Mouse (Mus musculus) testis, adult 10 weeks (tissue): ENCODE measurements around the gene Tagap1. TPM values are rescaled to one million over a fixed set of nuclear protein-coding genes. Genes with fewer than 3 reads are reported as not detected.

Experiments
- polyA plus RNA-seq: library from polyadenylated mRNA; stranded (reverse); fragments of 350-450 nt; fragmentation: Illumina TruSeq; extraction: RNeasy Lipid Tissue Mini Kit (QIAGEN cat#74804); gene quantifications from one replicate; pipeline ENCODE4 v1.2.3, GENCODE M21; 2014; ENCODE audit warnings: low read depth, low replicate concordance

Tagap1 gene
- polyA plus RNA-seq: 51.2 TPM

DNA sequence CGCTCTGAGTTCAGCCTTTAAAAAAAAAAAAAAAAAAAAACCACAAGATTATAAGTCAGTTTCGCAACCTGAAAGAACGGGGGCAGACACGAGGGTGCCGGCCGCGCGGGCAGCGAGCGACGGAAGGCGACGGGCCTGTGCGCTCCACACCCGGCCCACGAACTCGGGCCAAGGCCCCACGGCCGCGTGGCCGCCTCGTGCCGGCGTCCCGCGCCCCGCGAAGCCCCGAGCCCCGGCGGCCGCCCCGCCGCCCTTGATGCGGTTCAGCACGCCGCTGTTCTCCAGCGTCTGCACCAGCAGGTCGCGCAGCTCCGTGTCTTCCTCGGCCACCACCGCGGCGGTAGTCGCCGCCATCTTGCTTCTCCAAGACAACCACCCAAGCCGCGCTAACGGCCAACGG is at the start of gene Tagap1:
Gene Tagap1 (minus strand): TSS at position 381 of the 400 bp plus-strand sequence.

DNA sequence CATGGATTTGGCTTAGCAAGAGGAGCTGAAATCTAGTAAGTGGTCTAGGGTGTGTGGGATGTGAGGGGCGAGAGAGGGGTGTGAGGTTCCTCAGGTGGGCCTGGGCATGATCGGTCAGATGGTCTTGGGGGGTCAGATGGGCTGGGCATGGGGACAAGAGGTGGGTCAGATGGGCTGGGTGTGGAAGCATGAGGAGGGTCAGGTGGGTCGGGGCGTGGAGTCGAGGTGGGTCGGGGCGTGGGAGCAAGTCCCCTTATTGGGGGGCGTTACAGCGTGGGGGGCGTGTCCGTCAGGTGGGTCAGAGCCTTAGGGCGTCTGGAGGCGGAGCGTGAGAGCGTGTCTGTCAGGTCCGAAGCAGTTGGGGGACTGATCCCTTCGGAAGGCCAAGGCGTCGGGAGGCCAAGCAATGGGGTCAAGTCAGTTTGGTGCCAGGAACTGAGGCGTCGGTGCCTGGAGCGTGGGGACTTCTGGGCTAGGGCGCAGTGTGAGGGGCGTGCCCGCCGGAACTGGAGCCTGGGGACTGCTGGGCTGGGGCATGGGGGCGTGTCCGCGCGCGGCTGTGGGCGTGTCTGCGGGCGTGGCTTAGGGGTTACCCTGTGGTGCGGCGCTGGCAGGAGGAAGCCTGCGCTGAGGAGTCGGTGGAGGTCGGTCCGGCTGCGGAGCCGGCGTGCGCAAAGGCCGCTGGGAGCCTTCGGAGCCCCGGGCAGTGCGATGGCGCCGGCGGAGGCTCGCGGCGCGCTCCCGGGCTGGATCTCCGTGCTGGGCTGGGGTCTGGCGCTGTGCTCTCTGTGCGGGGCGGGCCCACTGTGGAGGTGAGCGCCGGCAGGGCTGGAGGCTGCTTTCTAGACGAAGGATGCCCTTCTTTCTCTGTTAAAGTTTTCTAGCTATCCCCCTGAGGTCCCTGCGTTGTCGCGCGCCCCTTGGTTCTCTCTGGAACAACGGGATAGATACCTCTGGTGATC is 17.6 kb upstream of the Tagap1 start, which contains the start of gene Gm49721:
Gene Gm49721 (plus strand): TSS at position 618 of the 962 bp plus-strand sequence.

DNA sequence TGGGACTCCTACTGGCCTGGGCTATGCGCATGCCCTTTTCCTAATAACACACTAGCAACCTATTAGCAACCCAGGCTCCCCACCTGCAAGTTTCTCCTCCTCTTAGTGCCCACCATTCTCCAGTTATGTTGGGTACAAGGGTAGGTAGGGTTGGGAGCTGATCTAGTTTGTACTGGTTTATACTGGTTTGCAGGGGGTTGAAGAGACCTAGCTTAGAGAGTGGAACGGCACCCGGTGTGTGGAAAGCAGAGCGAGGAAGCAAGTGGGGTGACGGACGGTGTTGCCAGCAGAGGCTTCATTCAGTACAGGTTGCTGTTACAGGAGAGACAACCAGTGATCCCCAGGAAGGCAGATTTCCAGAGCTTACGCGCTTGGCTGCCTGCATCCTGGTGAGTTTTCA is 9.4 kb upstream of the Tagap1 start, which contains the start of gene Rnaset2b:
Gene Rnaset2b (plus strand): TSS at position 301 of the 400 bp plus-strand sequence.

DNA sequence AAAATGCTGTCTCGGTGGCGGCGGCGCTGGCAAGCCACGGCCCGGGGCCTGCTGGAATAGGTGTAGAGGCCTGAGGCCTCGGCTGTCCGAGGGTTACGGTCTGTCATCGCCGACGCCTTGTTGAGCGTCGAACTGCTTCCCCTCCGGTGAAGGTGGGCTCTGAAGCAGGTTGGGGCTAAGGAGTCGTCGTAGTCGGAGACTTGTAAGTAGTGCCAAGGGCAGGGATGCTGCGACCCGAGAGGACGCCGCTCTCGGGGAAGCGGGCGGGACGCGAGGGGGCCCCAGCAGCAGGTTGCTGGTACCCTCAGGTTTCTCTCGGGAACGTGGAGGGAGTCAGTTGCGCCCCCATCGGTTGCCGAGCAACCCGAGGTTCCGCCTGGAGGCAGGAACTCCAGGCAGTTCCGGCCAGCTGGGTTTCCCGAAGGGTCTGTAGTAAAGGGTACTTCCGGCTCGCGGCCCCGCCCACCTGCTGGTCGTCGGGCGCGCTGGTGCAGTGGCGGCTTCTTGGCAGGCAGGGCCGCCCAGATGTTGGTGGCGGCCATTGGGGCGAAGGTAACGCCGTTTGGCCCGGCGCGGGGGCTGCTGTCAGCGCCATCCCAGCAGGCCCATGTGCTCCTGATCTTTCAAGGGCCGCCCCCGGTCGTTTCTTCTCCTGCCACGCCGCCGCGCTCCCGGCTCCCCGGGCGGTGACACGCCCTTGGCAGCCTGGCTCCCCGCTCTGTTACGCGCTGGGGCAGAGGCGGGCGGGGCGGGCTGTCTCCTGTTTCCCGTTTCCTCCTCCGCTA is 12.8 kb downstream of the Tagap1 start, which contains the start of gene Rsph3b:
Gene Rsph3b (minus strand): TSS at position 699 of the 785 bp plus-strand sequence.

Other genes with a start within 250 kb of the Tagap1 start
- 4.2 TPM for gene Ezr, start 178.4 kb downstream of the Tagap1 start, polyA plus RNA-seq
- 127 TPM for gene Rsph3b, start 12.5 kb downstream of the Tagap1 start, polyA plus RNA-seq
- 97.8 TPM for gene Rnaset2b, start 9.5 kb upstream of the Tagap1 start, polyA plus RNA-seq
- gene Gm49721, start 17.7 kb upstream of the Tagap1 start, polyA plus RNA-seq: 0.07 TPM
- not detected for gene Gm1604a, start 64.4 kb upstream of the Tagap1 start, polyA plus RNA-seq
- gene Rps6ka2, start 209.0 kb upstream of the Tagap1 start, polyA plus RNA-seq: 4.7 TPM